Mouse (Mus musculus): ENCODE measurements around the gene Cit. TPM values are rescaled to one million over a fixed set of nuclear protein-coding genes. Genes with fewer than 3 reads are reported as not detected.

The Cit gene
- total RNA-seq, 2 experiments from 2014 or later = 177 to 207 TPM

Other genes starting within 250 kb of the Cit start
- 10 to 100 TPM; 86.0 to 96.7 TPM for gene Rab35, start 213.4 kb upstream of the Cit start, total RNA-seq (2021)
- gene Bicdl1, start 113.7 kb upstream of the Cit start, total RNA-seq (2021) = 100 to 1,000 TPM; 157 to 159 TPM
- gene Prkab1, start 179.2 kb downstream of the Cit start, total RNA-seq (2021) = 10 to 100 TPM; 21.3 to 22.4 TPM
- gene Tmem233, start 238.0 kb downstream of the Cit start, total RNA-seq (2021) = not detected